In the genomic region with DNA sequence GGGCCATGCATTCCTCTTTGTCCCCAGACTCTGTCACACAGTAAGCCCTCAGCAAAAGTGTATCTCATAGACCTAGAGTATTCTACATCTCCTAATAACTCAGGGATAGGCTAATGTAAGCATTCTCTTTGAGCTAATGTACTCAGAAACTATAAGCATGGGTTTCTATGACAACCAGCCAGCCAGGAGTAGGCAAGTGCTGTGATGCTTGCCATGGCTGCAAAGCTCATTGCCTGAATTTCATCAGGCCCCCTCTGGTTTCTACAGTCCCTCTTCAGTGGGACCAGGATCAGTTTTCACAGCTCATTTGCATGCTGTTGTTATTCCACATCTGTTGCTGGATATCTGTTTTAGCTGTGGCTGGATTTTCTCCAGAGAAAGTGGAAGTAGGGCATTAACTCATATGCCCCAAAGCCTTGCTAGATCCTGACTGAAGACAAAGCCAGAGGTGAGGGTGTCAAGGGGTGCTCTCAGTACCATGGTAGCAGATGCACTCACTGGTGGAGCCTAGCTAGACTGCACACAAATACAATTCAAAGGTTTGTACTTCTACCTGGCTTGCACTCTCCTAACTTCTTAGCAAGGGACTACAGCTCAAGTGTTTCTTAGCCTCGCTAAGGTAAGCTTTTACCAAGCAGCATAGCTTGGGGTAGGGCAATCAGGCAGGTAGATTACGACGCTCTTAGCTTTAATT, we compare ENCODE assay signal across 15 mouse cellular contexts. TPM values are rescaled to one million over a fixed set of nuclear protein-coding genes. Genes with fewer than 3 reads are reported as not detected.
DNase-seq lines count a peak whose midpoint lies in the region; ATAC-seq and TF ChIP-seq lines count a peak whose summit lies in the region.
"Had no signal": no experiment of that assay in that cellular context is flagged by ENCODE, and none has a peak within 500 bp of the region (broad histone marks: within the 10 kb centered on the region; RNA-seq: fewer than 3 reads in every experiment).

No protein-coding gene starts in this region.

- DNase-seq in hindbrain, embryonic 11.5 days (ENCODE audit: low spot score) = no peak
- DNase-seq in midbrain, embryonic 10.5 days (ENCODE audit: low spot score) = no peak
- DNase-seq in thymus, adult 2 months = no peak
- DNase-seq in cerebellum, postnatal 36 days = no peak
- no peak for DNase-seq in adrenal gland, adult (ENCODE audit: inconsistent age in 2 of 2, low spot score in 1 of 2)
- DNase-seq: adrenal gland, adult 8-10 months; cerebellum, adult 9-10 months; thymus, postnatal 25 days had no signal

- H3K9ac ChIP-seq in hindbrain, embryonic 13.5 days = no peak overlapping the region
- no peak overlapping the region for H3K9ac ChIP-seq in hindbrain, embryonic 11.5 days (ENCODE audit: low read depth, low read length)
- no peak overlapping the region for H3K9ac ChIP-seq in midbrain, embryonic 13.5 days (replicated peaks)
- H3K9ac ChIP-seq in limb, embryonic 12.5 days (replicated peaks) = no peak overlapping the region

- H3K27ac ChIP-seq in hindbrain, embryonic 13.5 days = peak overlapping the region; percentile 71; the same call in 1 of the 2 replicates
- no peak overlapping the region for H3K27ac ChIP-seq in hindbrain, embryonic 11.5 days (ENCODE audit: low read depth, low read length)
- H3K27ac ChIP-seq in midbrain, embryonic 13.5 days = 0 out of 2 replicates have a peak overlapping the region, but pooled peaks have one; percentile 51
- H3K27ac ChIP-seq in midbrain, embryonic 10.5 days (replicated peaks) = no peak overlapping the region
- no peak overlapping the region for H3K27ac ChIP-seq in limb, embryonic 12.5 days
- H3K27ac ChIP-seq in thymus, adult 2 months (ENCODE audit: control insufficient read depth, insufficient read depth, low read length) = no peak overlapping the region
- H3K27ac ChIP-seq: heart, embryonic 10.5 days had no signal

- peaks cover 12% of the 10 kb centered on the region for H3K4me1 ChIP-seq in hindbrain, embryonic 13.5 days (replicated peaks)
- no peaks in the 10 kb centered on the region for H3K4me1 ChIP-seq in hindbrain, embryonic 11.5 days (replicated peaks; ENCODE audit: control insufficient read depth, insufficient read depth, low read length)
- H3K4me1 ChIP-seq in midbrain, embryonic 13.5 days (replicated peaks) = peaks cover 10% of the 10 kb centered on the region
- peaks cover 7% of the 10 kb centered on the region; the same call in 1 of the 2 replicates for H3K4me1 ChIP-seq in midbrain, embryonic 10.5 days
- peaks cover 20% of the 10 kb centered on the region for H3K4me1 ChIP-seq in limb, embryonic 12.5 days (replicated peaks)
- H3K4me1 ChIP-seq in thymus, adult 2 months (replicated peaks; ENCODE audit: control insufficient read depth, insufficient read depth, low read length) = no peaks in the 10 kb centered on the region
- H3K4me1 ChIP-seq: heart, embryonic 10.5 days had no signal

- 75% methylated on average over 3 of the region's 3 CpGs for WGBS in hindbrain, embryonic 13.5 days
- WGBS in hindbrain, embryonic 11.5 days = 89% methylated on average over 3 of the region's 3 CpGs
- whole genome bisulfite sequencing in midbrain, embryonic 13.5 days = 80% methylated on average over 3 of the region's 3 CpGs
- 74% methylated on average over 3 of the region's 3 CpGs for WGBS in midbrain, embryonic 10.5 days
- WGBS in limb, embryonic 12.5 days = 78% methylated on average over 3 of the region's 3 CpGs
- 93% methylated on average over 3 of the region's 3 CpGs for WGBS in thymus, adult 2 months

- ATAC-seq in hindbrain, embryonic 13.5 days (ENCODE audit: low FRiP score) = peak; percentile 84
- no peak for ATAC-seq in hindbrain, embryonic 11.5 days (ENCODE audit: low FRiP score)
- peak; percentile 90 for ATAC-seq in midbrain, embryonic 13.5 days
- peak; percentile 80 for ATAC-seq in limb, embryonic 12.5 days (ENCODE audit: insufficient number of reproducible peaks, insufficient read depth, low FRiP score, low TSS enrichment, low read depth)

- H3K36me3 ChIP-seq in hindbrain, embryonic 13.5 days = no peaks in the 10 kb centered on the region
- H3K36me3 ChIP-seq in hindbrain, embryonic 11.5 days (ENCODE audit: control insufficient read depth, insufficient read depth, low read length) = no peaks in the 10 kb centered on the region
- no peaks in the 10 kb centered on the region for H3K36me3 ChIP-seq in midbrain, embryonic 13.5 days
- H3K36me3 ChIP-seq in midbrain, embryonic 10.5 days = no peaks in the 10 kb centered on the region
- H3K36me3 ChIP-seq in limb, embryonic 12.5 days = no peaks in the 10 kb centered on the region
- H3K36me3 ChIP-seq in thymus, adult 2 months (ENCODE audit: control insufficient read depth, insufficient read depth, low read length) = no peaks in the 10 kb centered on the region
- H3K36me3 ChIP-seq: heart, embryonic 10.5 days had no signal

- no peak for TF ChIP-seq CTCF in thymus, adult 2 months (IDR thresholded peaks at IDR 0.05; ENCODE audit: borderline replicate concordance, control insufficient read depth, extremely low read depth, insufficient read depth, low read length, poor library complexity)

- no peak for TF ChIP-seq POLR2A in thymus, adult 2 months (IDR thresholded peaks at IDR 0.05; ENCODE audit: control insufficient read depth, extremely low read depth, insufficient read depth, low read length, poor library complexity)

- H3K4me2 ChIP-seq in hindbrain, embryonic 13.5 days = no peak overlapping the region
- no peak overlapping the region for H3K4me2 ChIP-seq in hindbrain, embryonic 11.5 days (replicated peaks; ENCODE audit: low read depth, low read length)
- no peak overlapping the region for H3K4me2 ChIP-seq in midbrain, embryonic 13.5 days (replicated peaks)
- no peak overlapping the region for H3K4me2 ChIP-seq in limb, embryonic 12.5 days

- no peaks in the 10 kb centered on the region for H3K27me3 ChIP-seq in hindbrain, embryonic 13.5 days
- no peaks in the 10 kb centered on the region for H3K27me3 ChIP-seq in hindbrain, embryonic 11.5 days (ENCODE audit: control insufficient read depth, insufficient read depth, low read length)
- H3K27me3 ChIP-seq in midbrain, embryonic 13.5 days = no peaks in the 10 kb centered on the region
- no peaks in the 10 kb centered on the region for H3K27me3 ChIP-seq in midbrain, embryonic 10.5 days (ENCODE audit: low read depth, poor library complexity, severe bottlenecking)
- H3K27me3 ChIP-seq in limb, embryonic 12.5 days = no peaks in the 10 kb centered on the region
- H3K27me3 ChIP-seq in thymus, adult 2 months (ENCODE audit: control insufficient read depth, insufficient read depth, low read length) = no peaks in the 10 kb centered on the region

- H3K9me3 ChIP-seq in hindbrain, embryonic 13.5 days = no peaks in the 10 kb centered on the region
- H3K9me3 ChIP-seq in hindbrain, embryonic 11.5 days (ENCODE audit: control insufficient read depth, low read length) = no peaks in the 10 kb centered on the region
- H3K9me3 ChIP-seq in midbrain, embryonic 13.5 days = no peaks in the 10 kb centered on the region
- H3K9me3 ChIP-seq in midbrain, embryonic 10.5 days (replicated peaks) = no peaks in the 10 kb centered on the region
- H3K9me3 ChIP-seq in limb, embryonic 12.5 days = no peaks in the 10 kb centered on the region
- H3K9me3 ChIP-seq: heart, embryonic 10.5 days had no signal

- no peak overlapping the region for H3K4me3 ChIP-seq in hindbrain, embryonic 13.5 days
- no peak overlapping the region for H3K4me3 ChIP-seq in hindbrain, embryonic 11.5 days (ENCODE audit: low read depth, low read length)
- H3K4me3 ChIP-seq in midbrain, embryonic 13.5 days (replicated peaks) = no peak overlapping the region
- no peak overlapping the region for H3K4me3 ChIP-seq in midbrain, embryonic 10.5 days
- no peak overlapping the region for H3K4me3 ChIP-seq in limb, embryonic 12.5 days (replicated peaks)
- H3K4me3 ChIP-seq in thymus, adult 2 months (ENCODE audit: control insufficient read depth, insufficient read depth, low read length) = no peak overlapping the region
- H3K4me3 ChIP-seq: erythroblast, embryonic 14.5 days; heart, embryonic 10.5 days had no signal

RNA-seq across cellular contexts. Expression of gene Atp13a5, which starts 47.0 kb away (rescaled TPM):
- 0.84 and 0.94 TPM in 2 replicates for polyA plus RNA-seq in hindbrain, embryonic 13.5 days (2015; fragmentation: Nextera tagmentation; extraction: Ambion mirVana)
- 0.08 and 0.32 TPM in 2 replicates for polyA plus RNA-seq in hindbrain, embryonic 11.5 days (2014; fragmentation: Nextera tagmentation; extraction: Ambion mirVana)
- polyA plus RNA-seq in midbrain, embryonic 13.5 days (2015; fragmentation: Nextera tagmentation; extraction: Ambion mirVana) = 0.35 and 0.64 TPM in 2 replicates
- polyA plus RNA-seq in midbrain, embryonic 10.5 days (2016; fragmentation: Nextera tagmentation; extraction: Ambion mirVana) = 0.09 TPM in 1 of 2 replicates, not detected in the other
- polyA plus RNA-seq in limb, embryonic 12.5 days (2016; fragmentation: Nextera tagmentation; extraction: Ambion mirVana) = 0.13 TPM in 1 of 2 replicates, not detected in the other
- polyA plus RNA-seq in thymus, adult 2 months (2012; rRNA removed) = 0.03 TPM in 1 of 2 replicates, not detected in the other
- polyA plus RNA-seq: C2C12; erythroblast, embryonic 14.5 days; heart, embryonic 10.5 days; liver, adult 2 months had no signal

Comparison
In these comparisons a context has a peak if more than half of its experiments do, and no peak if none do; other contexts are left out.
1. H3K27ac ChIP-seq: peak in hindbrain, embryonic 13.5 days (single experiment) and midbrain, embryonic 13.5 days (single experiment); none in hindbrain, embryonic 11.5 days (single experiment), midbrain, embryonic 10.5 days (single experiment), limb, embryonic 12.5 days (single experiment) and thymus, adult 2 months (single experiment).